Mouse (Mus musculus): ENCODE data around the gene Arl3.

DNA sequence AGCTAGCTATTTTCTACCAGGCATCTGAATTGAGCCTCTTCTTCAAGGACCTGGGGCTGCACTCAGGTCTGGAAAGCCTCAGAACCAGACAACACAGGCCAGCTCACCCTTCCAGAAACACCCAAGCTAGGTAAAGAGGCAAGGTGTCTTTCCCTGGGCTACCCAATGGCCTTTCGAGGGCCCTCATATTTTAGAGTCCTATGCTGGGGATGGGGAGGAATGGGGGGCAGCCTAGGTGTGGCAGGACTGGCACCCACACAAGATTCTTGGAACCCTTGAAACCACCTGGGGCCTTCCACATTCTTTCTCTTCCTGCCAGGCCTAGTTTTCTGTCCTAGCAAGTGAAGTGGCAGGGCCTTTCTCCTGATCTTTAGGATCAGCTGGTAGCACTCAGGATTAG, 83.5 kb downstream of the Arl3 start:
- TF ChIP-seq POLR2A (IDR thresholded peaks at IDR 0.05; ENCODE audit: insufficient read length, low read depth) (no peak), MAX (IDR thresholded peaks at IDR 0.05; ENCODE audit: low read depth) (no peak), USF1 (IDR thresholded peaks at IDR 0.05; ENCODE audit: low read depth) (no peak), MYOD1 (IDR thresholded peaks at IDR 0.05; ENCODE audit: control insufficient read depth in 1 of 3, insufficient read length in 2 of 3, low read depth in 2 of 3) (no peak), SRF (IDR thresholded peaks at IDR 0.05; ENCODE audit: control insufficient read depth, insufficient read length, low read depth) (no peak), TCF3 (IDR thresholded peaks at IDR 0.05; ENCODE audit: insufficient read length, low read depth) (no peak), POLR2AphosphoS2 (IDR thresholded peaks at IDR 0.05; ENCODE audit: insufficient read length, low read depth) (no peak)

Data from myocyte (in vitro differentiated cells).